Mouse (Mus musculus) layer of hippocampus, adult 9-11 months (tissue): ENCODE measurements around the gene 1700010I14Rik.
A peak's percentile ranks its signal among the peaks of the same experiment; 100 is the strongest.

Experiments used
- DNase-seq: peaks from one replicate; pipeline ENCODE4 v3.0.0; 2022

Gene 1700010I14Rik

GRCm38 (mm10) chr17:9030181-9030580 is 42.0 kb downstream of the 1700010I14Rik start:
- no peak for DNase-seq

- DNase-seq, result peak; percentile 71
Measured at GRCm38 (mm10) chr17:9031241-9032141, 43.4 kb downstream of the 1700010I14Rik start.

GRCm38 (mm10) chr17:9032362-9033044 is 44.4 kb downstream of the 1700010I14Rik start:
- DNase-seq, result peak; percentile 36

DNA sequence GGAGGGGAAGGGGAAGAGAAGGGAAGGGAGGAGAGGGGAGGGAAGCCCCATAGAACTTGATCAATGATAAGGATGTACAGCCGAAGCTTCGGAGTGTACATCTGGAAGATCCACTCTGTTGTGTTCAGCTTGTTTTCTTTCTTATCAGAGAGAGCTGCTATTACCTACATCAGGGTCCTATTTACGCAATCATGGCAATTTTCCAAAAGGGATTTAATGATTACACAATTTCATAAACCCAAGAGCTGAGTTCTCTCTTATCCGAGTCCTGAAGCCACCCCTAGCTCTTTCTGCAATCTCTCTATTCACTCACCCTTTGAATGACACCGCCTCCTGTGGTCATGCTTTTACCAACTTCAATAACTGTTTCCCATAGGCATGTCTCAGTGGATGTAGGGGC is 45.4 kb downstream of the 1700010I14Rik start:
- DNase-seq, result no peak

DNA sequence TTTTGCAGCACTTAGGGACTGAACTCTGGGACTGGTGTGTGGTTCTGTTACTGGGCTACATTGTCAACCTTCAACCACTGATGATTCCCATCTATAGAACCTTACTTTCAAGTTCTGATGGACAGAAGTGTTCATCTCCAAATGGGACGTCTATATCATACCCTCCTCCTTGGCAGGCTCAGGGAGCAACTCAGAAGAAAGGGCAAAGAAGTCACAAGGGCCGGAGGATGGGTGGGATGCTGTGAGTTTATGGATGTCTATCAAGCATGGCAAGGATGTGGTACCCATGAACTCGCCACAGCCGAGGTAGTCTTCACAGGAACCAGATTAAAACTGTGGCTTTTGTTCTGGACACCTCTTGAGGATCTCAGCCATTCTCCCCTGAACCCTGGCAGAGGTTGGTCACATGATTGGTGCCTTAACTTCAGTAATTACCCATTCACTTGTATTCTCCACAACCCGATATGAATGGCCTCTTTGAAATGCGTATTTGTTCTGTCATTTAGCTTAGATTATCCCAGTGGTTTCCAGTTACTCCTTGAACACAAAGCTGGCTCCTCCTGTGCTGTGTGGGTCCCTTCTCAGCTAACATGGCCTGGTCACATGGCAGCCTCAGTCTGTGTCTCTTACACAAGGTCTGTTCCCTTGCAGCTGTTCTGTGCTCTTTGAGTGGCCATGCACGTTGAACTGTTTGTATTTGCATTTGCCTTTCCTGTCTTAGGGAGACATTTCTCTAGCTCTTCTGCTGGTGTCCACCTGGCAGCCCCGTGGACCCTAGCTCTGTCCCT is 47.6 kb downstream of the 1700010I14Rik start:
- no peak for DNase-seq

- no peak for DNase-seq
Measured at GRCm38 (mm10) chr17:9042723-9043122, 54.6 kb downstream of the 1700010I14Rik start.

GRCm38 (mm10) chr17:9052441-9052980 is 64.4 kb downstream of the 1700010I14Rik start:
- DNase-seq, result no peak

- no peak for DNase-seq
Measured at GRCm38 (mm10) chr17:9059360-9059932, 71.3 kb downstream of the 1700010I14Rik start.
